Mouse (Mus musculus) adrenal gland, postnatal 4 days (tissue): ENCODE results near the gene Deaf1. TPM values are rescaled to one million over a fixed set of nuclear protein-coding genes. Genes with fewer than 3 reads are reported as not detected.

ENCODE experiments used
- DNase-seq, 2 experiments: peaks; one replicate each; pipeline ENCODE4 v3.0.0; 2021 to 2022; ENCODE audit warnings: low spot score in 2 of 2, mixed read lengths in 2 of 2
- total RNA-seq, 2 experiments: library from RNA; stranded (reverse); gene quantifications; 2 replicates each; pipeline ENCODE4 v1.2.3; 2021

Gene Deaf1
- total RNA-seq, 2 experiments from 2014 or later = 74.1 to 78.8 TPM

DNA sequence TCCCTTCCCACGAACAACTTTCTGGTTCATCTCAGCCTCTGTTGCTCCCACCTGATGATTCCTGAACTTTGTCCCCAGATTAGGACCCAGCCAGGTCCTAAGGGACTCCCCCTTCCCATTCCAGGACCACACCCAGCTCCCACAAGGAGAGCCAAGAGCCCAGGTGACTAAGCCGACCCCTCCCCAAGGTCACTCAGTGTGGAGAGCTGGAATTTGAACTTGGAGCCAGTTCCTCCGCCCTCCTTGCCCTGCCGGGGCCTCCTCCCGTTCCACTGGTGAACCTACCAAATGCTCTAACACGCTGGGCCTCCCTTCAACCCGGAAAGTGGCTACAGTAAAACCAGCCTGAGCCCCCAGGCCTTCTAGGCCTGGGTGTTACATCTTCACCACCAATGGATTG lies 12.5 kb upstream of the Deaf1 start:
- DNase-seq = no peak

DNA sequence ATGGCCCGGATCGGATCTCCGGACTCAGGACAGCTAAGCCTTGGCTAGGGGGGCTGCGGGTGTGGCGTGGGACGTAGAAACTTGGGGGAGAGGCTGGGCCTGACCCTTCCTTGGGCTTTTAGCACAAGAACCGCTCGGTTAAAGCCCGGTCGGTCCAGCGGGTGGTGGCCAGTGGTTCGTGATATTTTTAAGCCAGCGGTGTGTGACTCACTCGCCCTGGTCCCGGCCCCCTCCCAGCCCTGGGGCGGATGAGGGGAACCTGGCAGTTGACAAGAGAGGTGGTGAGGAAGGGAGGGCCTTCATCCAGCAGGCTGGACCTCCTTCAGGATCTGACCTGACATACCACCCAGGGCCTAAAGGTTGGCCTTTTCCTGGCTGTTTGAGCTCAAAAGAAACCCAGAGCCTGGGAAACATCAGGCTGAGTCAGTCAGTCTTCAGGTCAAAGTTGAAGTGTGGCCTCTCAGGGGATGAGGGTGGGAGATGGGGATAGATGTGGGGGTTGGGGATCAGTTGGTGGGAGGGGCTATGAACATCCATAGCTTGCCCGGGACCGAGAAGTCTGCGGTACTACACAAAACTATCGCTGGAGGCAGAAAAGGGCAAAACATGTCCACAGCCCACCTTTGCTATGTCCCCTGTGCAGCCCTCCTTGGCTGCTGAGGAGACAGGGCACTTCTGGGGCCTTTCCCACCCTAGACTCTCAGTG lies 11.9 kb upstream of the Deaf1 start:
- DNase-seq = no peak

DNA sequence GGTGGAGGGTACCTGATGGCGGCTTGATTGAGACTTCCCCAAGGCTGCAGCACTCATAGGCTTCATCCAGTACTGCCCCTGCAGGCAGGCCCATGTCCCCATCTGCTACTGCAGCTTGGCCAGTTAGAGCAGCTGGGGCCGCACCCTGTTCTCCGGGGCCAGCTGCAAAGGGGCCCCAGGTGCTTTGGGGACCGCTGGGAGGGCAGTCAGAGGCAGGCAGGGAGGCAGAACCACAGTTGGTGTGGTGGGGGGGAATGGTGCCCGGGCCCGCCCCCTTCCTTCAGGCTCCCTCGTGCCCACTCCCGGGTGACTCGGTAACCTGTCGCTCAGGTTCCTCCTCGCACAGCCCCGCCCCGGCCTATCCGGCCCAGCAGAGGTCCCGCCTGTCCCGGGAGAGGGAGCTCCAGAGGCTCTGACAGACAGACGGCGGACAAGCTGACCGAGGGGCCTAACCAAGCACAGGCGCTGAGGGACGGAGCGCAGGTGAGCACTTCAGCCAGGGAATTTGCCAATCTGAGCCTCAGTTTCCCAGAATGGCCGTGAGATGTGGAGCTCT lies 11.2 kb upstream of the Deaf1 start, which contains the start of gene Eps8l2:
Gene Eps8l2 (plus strand): TSS at position 305 of the 556 bp plus-strand sequence.
- no peak for DNase-seq

DNA sequence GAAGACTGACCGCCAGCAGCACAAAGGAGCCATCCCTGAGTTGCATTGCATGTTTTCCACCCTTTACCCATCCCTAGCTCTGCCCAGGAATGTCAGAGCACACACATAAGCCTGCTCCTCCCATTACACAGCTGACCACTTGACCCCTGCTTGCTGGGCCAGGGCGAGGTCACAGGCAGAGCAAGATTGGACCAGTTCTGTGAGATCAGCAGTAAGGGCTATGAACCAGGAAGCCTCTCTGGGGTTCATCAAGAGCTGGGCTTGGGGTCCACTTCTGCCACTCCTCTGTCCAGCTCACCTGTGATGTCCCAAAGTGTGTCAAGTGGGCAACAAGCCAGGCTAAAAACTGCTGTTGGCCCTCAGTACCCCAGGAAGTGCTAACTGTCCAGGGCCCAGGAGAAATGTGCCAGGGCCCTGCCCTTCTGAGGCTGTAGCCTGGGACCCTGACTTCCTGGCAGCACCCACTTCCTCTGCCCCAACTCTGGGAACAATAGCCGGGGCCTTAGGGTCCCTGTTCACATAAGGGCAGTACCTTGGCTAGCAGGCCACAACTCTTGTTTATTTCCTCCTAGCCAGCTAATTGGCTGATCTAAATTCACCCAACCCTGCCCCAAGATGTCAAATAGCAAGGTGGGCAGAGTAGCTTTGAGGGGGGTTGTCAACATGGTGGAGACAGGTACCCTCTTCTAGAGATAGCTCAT lies 10.4 kb upstream of the Deaf1 start:
- no peak for DNase-seq

DNA sequence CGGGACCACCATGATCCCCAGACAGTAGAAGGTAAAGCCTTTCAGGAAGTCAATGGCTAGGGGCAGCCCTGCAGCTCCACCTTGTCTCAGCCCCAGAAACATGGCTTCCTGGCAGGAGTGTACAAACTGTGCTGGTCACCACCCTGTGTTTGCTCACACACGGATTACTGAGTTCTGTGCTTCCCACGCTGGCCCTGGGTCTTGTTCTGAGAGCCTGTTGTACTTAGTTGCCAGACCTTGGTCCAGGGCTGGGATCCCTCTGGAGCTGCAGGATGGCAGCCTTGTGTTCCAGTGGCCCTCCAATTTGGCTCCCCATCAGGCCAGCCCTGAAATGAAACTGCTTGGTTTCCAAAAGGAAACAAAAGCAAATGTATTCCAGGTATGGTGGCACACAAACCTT lies 8.8 kb upstream of the Deaf1 start:
- no peak for DNase-seq

DNA sequence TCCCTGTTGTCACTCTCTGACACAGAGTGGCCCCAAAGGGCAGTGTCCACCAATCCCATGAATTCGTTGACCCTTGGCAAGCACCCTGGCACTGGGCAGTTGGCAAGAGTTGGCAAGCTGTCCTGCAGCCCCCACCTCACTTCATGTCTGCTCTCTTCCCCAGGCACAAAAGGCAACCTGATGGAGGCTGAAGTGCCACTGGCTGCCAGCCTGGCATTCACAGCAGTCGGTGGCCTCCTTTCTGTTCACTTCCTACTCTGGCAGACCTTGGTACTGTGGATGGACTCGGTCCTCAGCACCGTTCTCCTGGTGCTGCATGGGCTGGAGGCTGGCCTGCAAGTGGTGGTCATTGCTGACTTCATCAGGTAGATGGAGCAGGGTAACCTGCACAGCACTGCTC lies 8.2 kb upstream of the Deaf1 start:
- DNase-seq = no peak

DNA sequence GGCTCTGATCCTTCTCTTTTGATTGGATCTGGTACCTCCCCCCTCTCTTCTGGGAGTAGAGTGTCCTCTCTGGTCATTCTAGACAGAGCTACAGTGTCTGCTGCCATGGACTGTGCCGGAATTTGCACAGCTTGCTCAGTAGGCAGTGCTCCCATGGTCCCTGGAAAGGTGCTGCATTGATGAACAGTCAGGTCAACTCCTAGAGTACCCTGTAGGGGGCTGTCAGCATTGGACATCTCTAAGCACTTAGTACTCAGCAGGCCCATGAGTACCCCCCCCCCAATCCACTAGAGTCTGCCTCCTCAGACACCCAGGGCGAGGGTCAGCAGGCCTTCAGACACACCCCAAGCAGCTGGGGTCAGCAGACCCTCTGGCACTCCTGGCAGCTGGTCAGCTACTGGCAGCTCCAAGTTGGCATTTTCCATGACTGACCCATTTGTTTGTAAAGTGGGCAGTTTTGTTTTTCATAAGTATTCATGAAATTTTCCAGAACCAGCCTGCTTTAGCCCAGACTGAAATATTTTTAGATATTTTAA lies 7.6 kb upstream of the Deaf1 start:
- DNase-seq = no peak

DNA sequence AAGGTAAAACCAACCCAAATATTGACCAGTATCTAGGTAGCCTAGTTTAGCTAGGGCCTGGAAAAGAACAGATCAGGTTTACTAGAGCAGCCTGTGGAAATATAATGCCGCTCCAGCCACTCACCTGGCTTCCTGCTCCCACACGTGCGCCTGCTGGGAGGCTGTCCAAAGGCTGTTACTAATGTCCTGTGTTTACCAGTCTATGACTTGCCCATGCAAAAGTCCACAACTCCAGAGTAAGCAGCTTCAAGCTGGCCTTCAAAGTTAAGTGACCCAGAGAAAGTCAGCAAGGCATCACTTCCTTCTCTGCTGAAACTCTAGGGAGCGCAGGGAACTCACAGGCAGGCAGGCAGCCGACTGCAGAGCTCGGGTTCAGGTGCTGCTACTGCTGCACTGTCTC lies 4.5 kb upstream of the Deaf1 start:
- DNase-seq = no peak

DNA sequence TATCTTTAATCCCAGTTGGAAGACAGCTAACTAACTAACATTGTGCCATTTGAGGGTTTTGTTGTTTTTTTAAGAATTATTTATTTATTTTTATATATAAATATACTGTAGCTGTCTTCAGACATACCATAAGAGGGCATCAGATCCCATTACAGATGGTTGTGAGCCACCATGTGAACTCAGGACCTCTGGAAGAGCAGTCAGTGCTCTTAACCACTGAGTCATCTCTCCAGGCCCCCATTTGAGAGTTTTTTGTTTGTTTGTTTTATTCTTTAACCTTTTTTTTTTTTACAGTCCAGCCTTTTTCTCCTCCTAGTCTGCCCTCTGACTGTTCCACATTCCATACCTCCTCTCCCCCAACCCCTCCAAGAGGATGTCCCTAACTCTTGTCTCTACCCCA lies 3.2 kb upstream of the Deaf1 start:
- no peak for DNase-seq

DNA sequence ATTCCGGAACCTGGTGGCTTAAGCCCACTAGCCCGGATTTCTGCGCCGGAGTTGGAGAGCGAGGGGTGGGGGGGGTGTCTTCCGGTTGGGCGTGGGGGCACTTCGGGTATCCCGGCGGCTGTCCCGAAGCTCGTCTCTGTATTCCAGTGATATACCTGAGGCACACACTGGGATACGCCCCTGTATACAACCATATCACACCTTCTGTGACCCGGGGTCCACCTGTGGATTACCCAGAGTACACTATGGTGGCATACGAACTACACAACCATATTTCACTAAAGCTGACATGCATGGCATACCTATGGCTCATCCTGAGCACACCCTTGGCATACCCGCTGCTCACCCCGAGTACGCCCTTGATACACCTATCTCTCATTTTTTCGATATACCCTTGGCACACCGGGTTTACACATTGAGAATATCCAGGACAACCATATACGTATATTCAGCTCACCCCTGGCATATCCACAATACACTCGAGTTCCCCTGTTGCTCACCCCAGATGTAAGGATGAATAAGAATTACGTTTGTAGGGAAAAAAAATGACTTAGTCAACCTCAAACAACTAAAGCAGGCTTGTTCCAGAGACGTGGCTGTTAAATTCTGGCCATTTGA lies 992 bp upstream of the Deaf1 start:
- no peak for DNase-seq

DNA sequence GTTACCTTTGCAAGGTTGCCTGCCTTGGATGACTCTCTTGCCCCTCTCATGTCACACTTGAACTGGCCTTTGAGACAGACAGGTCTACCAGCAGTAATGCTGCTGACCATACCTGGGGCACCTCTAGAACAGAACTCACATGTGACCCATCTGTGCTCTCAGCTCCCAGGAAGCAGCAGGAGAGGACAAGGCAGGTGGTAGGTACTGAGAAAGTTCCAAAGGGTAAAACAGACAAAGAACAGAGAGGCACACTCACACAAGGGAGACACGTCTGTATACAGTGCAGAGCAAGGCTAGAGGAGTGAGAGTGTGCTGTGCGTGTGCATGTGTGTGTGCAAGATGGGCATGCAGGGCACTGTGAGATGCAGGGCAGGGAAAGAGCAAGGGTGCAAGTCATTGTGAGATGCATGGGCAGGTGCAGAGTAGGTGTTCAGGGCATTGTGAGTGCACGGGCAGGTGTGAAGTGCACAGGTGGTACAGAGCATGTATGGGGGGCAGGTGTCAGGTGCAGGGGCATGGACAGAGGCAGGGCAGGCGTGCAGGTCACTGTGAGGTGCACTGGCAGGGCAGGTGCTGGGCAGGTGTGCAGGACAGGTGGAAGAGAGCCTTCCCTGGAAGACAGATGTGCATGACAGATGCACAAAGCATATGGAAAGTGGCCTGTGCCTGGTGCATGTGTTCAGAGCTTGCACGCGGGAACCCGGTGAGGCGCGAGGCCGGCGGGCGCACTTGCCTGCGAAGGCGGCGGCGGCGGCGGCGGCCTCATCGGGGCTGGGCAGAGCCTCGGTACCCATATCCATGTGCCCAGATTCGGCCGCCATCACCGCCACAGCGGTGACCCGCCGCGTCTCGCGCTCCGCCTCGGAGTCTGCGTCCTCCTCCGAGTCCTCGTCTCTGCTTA lies 694 bp downstream of the Deaf1 start:
- no peak for DNase-seq

DNA sequence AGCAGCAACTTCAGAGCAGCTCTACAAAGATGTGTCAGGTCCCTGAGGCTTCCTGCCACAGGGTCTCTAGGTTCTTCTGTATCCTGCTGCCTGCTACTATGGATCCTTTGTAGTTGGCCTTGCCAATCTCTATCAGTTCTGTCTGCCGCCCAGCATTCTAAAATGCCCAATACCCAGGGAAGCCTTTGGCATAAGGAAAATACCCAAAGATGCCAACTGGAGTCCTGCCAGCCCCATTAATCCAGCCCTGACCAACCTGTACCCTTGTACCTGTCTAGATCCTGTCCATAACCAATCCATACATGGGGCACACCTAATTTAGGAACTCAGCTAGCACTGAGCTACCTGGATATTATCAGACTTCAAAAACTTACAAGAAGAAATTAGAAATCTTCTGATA lies 2.8 kb downstream of the Deaf1 start:
- no peak for DNase-seq

DNA sequence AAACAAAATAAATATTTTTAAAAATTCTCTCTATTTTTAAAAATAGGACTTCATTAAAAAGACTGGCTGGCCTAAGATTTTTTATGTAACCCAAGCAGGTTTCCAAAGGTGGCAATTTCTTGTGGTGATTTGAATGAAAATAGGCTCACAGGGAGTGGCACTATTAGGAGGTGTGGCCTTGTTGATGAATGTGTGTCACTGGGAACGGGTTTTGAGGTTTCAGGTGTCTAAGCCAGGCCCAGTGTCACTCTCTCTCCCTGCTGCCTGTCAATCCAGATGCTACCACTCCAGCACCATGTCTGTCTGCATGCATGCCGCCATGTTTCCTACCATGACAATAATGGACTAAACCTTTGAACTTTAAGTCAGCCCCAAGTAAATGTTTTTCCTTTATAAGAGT lies 8.0 kb downstream of the Deaf1 start:
- no peak for DNase-seq

DNA sequence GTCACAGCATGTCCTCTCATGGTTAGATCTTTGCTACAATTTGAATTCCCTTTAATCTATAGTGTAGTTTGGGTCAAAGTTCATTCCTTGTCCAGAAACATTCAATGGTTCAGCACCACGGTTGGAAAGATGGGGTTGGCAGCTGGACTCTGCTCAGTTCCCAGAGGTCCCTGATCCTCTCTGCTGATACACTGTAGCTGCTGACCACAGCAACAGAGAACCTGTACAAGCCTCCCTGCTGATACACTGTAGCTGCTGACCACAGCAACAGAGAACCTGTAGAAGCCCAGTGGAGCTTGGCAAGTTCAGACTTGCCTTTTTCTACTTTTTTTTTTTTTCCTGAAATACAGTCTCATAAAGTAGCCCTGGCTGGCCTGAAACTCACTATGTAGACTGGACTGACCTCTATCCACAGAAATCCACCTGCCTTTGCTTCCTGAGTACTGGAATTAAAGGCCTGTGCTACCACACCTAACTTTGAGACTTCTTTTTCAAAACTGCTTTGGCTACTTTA lies 9.8 kb downstream of the Deaf1 start:
- no peak for DNase-seq

DNA sequence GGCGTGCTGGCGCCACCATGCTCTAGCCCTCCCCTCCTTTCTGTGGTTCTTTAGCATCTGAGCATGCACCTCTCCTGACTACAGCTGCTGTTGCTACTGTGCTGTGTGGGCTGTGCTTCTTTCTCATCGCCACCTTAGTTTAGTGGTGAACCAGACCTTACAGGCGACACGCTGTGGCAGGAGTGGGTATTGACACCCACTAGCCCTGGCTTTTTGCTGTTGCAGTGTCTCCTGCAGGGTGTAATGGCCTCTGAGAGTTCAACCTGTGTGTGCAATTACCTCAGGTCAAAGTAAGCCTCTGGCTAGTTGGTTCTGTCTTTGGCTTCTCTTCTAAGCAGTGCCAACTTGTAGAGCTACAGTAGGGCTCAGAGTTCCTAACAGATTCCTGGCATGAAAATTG lies 11.5 kb downstream of the Deaf1 start:
- no peak for DNase-seq

DNA sequence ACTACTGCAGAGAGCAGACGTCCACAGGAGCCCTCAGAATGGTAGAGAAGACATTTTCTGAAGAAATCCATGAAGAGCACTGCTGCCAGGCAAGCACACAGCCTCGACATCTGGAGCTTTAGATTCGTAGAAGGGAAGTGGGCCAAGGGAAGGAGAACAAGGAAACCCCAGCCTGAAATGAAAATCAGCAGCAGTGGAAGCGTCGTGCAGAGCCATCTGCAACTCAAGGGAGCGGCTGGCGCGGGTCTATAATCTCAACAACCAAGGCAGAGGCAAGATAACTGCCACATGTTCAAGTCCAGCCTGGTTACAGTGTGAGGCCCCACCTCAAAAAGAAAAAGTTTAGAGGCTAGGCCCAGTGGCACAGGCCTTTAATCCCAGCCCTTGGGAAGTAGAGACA lies 12.4 kb downstream of the Deaf1 start:
- DNase-seq = no peak

DNA sequence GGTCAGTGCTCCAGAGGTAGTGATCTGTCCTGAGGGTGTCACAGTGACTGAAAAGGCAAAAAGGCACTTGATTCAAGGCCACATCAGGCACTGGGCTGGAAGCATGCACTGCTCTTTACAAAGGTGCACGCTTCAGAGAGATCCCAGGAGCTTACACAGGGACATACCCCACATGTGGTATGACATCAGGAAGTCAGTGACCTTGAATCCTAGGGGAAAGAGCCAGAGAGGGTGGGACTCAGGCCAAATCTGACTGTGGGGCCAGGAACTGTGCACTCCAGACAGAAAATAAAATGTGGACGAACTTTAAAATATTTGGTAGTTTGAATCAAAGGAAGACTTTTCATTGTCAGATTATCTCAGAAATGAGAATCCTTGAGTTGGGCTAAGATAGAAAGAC lies 13.1 kb downstream of the Deaf1 start:
- DNase-seq = no peak

DNA sequence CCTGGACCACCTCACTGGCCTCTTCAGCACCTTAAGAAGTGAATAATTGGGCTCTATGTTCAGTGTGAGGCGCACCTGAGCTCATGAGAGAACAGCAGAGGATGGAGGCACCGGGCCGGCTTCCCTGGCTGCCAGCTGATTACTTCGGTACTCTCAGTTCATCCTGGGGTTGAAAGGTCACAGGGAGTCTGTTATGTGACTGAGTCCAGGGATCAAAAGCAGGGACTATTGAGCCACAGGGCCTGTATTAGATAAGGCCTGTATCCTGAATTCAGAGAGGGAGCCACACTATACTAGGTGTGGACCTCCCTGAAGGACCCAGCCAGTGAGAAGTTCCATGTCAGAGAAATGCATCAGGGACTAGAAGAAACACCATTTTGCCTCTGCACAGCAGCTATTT lies 23.0 kb downstream of the Deaf1 start:
- DNase-seq = no peak

DNA sequence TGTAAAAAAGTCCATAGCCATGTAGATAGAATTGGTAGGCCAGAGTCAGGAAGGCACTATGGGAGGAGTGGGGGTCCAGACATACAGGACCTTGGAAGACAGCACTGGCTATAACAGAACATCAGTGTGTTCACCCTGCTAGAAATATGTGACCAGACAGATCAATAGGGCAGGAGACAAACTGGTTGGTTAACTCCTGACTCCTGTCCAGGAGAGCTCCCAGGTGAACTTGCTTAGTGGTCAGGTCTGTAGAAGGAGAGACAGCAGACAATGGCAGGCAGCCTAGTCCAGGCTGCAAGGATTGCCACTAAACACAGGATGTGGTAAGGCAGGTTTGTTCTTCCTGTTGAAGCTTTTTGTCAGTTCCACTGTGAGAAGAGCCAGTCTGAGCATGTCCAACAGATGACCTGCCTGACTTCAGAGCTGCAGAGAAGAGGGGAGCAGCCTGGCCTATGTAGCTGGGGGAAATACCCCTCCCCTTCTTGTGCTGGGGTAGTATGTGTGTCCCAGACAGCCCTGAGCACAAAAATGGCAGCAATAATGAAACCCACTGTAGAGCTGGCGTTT lies 24.7 kb downstream of the Deaf1 start:
- DNase-seq = no peak

DNA sequence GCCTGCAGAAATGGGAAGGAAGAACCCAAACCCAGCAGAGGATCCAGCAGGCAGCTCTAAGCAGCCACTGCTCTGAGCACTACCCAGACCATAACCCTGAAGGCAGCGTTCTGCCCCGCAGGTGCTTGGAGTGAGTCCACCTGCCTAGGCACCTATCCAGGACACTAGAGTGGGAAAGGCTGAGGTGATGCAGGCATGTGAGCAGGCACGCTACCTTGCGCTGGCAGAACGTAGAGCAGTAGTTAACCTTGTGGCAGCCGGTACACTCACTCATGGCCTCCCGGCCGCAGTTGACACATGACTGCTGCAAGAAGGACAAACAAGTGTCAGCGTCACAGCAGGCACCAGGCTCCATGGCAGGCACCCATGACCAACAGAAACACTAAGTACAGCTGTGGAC lies 26.1 kb downstream of the Deaf1 start:
- DNase-seq = no peak
